Mouse (Mus musculus): Measurements from ENCODE around the gene Ropn1l.

- TF ChIP-seq CTCF (IDR thresholded peaks at IDR 0.05; ENCODE audit: low read depth, low read length), result no peak
- TF ChIP-seq GATA1 (IDR thresholded peaks at IDR 0.05; ENCODE audit: borderline replicate concordance, low read length), result no peak
These were observed 10.8 kb downstream of the Ropn1l start for GRCm38 (mm10) chr15:31442698-31443097.

Measured in G1E (cell line).